Mouse (Mus musculus) G1E (cell line): ENCODE data around the gene Glt8d2.
"Not testable (repeated sequence)": the region's sequence is repeated elsewhere in the genome, so short reads cannot be mapped to it uniquely, and the experiment has no call there.

Experiments
- CTCF ChIP-seq: IDR thresholded peaks from 2 replicates; pipeline ENCODE4 v1.5.1; 2012; ENCODE audit warnings: low read depth, low read length, inconsistent platforms, mixed read lengths
- GATA1 ChIP-seq: IDR thresholded peaks from 2 replicates; pipeline ENCODE4 v1.6.1; 2012; ENCODE audit warnings: borderline replicate concordance, low read length, inconsistent platforms, mixed read lengths
- GATA2 ChIP-seq: IDR thresholded peaks from 2 replicates; pipeline ENCODE4 v1.6.1; 2012; ENCODE audit warnings: low read depth, low read length, inconsistent platforms, borderline replicate concordance
- POLR2AphosphoS5 ChIP-seq: IDR thresholded peaks from 2 replicates; pipeline ENCODE4 v1.6.1; 2012; ENCODE audit warnings: low read depth, low read length, inconsistent platforms; ENCODE audit not compliant: insufficient replicate concordance

- TF ChIP-seq GATA1, CTCF, GATA2, POLR2AphosphoS5: not testable (repeated sequence)
These were observed 60.7 kb downstream of the Glt8d2 start, which contains the start of gene Tdg for GRCm38 (mm10) chr10:82629586-82630255.
